Mouse (Mus musculus) WW6 (cell line): Measurements from ENCODE around the gene Lrrn1.

Experiments used
- DNase-seq: peaks from one replicate; pipeline ENCODE4 v3.0.0-alpha.2; 2013; ENCODE audit warnings: low read depth, low spot score

Lrrn1 gene

DNA sequence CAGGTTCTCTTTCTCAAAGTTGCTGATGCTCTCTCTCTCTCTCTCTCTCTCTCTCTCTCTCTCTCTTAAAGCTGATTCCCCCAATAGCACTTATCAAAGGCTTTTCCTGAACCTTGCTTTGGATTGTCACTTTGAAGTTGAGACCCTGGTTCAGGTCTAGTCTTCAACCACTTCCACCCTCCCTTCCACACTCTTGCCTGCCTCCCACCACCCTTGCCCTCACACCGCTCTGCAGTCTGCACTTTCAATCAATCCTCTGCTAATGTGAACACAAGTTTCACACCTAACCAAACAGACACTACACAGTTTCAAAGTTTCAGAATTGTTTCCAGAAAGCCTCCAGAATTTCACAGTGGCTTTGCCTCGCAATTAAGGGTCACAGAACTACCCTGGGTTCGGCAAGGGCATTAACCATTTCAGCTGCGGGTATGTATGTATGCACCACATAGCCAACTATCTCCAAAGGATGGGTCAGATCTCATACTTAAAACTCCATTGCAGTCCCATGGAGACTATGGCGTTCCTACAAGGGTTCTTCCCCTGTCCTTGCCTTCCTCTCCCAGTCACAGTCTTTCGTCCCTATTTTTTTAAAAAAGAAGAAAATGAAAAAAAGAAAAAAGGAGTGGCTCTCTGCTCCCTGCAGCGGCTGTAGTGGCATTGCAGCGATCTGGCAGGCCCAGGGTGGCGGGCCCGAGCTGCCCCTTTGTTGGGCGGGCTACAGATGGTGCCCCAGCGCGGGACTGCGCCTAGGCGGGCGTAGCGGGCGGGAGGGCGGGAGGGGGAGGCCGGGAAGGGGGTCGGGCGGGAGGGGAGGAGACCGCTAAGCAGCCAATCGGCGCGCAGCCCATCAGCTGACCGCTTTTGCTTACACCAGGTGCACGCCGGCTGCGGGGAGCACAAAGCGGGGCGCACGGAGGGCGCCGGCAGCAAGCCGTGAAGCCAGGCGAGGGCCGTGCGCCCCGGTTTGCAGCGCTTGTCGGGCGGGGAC lies at the start of gene Lrrn1:
Gene Lrrn1, plus strand, starts transcription at position 892 of the 988 bp plus-strand sequence.
- no peak for DNase-seq

DNA sequence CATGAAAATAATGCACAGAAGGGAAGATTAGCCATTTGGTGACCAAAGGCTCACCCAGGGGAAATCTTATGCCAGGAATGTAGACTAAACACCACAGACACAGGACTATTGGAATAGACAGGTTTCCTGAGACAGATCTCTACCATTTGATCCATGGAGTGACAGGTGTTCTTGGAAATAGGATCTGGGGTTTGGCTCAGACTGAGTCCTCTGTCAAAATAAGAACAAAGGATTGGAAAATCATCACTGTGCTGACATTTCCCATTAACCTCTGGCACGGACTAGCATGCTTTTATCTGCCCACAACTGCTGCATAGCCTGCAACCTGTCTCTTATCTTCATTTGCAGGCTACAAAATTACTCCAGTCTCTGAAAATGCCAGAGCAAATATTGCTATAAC lies 35.1 kb upstream of the Lrrn1 start:
- DNase-seq, result no peak

DNA sequence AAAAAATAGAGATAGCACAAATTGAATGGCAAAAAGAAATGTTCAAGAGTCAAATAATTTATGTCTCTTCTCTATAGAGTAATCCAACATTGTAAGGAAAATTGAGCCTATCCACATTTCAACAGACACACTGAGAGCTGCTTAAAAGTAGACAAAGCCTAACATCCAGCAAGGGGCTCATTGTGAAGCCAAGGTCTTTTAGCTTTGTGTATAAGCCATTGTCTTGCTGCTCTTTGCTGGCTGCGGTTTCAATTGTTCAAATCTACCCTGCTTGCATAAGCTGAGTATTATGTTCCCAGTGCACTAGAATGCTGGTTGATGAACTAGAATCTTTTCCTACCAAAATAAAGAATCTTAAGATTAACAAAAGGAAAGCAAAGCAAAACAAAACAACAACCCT lies 33.7 kb upstream of the Lrrn1 start:
- no peak for DNase-seq

DNA sequence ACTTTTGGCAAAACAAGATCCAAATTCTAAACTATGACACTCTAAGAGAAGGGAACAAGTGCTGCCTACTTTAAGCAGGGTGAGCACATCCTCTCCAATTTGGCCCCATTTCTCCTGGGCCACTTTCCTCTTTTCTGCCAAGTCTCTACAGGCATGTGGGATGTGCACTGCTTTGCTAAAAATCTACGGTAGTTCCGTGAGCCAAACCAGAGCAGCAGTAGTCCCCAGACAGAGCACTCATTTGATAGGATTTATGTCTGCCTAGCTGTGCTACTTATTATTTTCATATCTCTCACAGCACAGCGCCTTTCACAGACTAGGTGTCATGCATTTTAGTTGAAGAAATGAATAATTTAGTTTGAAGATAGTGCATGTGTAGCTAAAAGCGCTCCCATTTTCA lies 15.9 kb upstream of the Lrrn1 start:
- DNase-seq, result no peak

DNA sequence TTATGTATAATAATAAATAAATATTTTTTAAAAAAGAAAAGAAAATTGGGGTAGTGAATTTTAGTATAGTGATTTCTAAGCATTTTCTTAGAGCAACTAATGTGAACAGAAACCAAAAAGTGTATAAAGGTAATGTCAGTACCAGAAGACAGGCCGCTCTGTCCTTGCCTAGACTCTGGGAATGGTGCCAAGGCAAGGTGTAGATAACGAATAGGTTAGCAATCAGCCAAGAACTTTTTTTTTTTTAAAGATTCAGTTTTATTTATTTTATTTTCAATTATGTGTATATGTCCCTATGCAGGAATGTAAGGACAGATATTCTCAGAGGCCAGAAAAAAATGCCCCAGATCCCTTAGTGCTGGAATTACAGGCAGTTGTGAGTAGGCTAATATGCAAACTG lies 5.6 kb upstream of the Lrrn1 start:
- DNase-seq, result no peak

DNA sequence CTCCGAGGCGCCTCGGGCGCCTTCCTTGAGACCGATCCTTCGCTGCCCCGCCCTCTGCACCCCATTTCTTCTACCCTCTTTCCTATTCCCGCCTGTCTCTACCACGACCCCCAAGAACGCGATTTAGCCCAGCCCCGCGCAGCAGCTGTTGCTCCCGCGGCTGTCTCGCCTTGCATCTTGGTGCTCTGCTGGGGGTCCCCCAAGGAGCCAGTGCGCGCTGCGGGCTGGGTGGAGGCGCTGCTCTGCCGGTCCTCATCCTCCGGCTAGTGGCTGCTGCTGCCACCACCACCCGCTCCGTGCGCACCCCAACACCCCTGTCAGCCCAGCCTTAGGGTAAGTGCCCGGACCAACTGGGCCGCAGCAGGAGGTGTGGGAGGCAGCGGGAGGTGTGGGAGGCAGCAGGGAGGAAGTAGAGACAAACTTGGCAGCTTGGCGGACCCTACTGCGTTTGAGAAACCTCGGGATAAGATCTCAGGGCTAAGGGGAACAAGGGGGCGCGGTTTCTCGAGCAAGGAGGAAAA lies 403 bp downstream of the Lrrn1 start:
- peak; percentile 22 for DNase-seq

DNA sequence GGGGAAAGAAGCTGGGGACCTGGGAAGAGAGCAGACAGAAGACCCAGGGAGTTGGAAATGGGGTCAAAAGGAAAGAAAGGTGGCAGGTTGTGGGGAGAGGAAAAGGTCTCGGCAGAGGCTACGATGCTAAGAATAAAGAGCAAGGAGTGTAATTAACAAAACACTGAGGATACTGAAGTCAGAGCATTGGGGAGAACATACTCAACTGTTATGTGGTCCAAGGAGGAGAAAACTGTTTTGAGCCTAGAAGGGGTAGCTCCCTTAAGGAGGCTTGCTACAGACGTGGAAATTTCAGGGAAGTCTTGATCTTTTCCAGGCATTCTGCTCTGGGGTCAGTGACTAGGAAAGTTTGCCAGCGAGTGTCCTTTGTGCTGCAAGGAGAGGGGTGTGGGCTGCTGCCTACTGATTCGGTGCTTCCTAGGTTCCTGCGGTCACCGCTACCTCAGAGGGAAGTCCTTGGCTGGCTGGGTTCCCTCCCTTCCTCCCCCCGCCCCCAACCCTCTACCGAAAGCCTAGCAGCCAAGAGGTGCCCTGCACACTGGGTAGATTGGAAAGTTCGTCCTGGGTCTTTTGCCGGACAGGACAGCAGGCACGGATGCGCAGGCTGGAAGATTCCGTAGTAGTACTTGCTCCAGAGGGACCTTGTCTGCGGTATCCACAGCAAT lies 1.2 kb downstream of the Lrrn1 start:
- no peak for DNase-seq

DNA sequence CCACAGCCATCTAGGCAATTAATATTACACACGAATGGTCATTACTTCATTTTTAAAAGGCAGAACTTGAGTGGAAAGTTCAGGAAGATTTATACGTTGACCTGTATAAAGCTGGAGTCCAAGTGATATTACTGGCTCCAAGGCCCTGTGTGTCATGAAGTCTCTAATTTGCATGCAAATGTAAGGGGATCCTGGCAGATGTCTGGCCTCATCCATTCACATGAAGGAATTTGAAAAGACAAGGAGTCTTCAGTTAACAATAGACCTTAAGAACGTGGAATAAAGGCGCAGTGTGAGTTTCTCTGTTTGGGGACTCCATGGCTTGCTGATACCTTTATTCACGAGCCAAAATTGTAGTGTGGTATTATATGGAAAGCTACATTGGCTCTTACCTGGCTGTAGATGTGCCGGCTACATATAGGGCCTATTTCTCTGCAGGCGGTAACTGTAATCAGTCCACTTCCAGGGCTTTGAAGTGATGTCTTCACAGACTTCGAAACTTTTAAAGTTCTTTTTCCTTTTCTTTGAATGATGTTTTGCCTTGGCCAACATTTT lies 2.0 kb downstream of the Lrrn1 start:
- DNase-seq, result no peak

DNA sequence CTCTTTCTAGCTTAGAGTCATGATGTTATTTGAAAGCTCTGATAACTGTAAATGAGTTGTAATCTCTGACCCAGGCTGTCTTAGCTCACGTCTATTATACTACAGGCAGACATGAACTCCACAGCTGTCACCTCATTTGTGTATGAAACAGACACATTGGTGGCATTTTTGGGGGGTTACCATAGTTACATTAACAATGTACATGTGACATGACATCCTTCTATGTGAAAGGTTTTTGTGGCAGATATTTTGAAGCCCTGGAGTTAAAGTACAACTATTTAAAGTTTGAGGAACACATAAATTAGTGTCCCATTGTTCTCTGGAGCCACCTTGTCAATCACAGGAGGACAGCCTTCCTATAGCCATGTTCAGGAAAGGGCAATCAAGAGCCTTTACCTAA lies 5.0 kb downstream of the Lrrn1 start:
- DNase-seq, result no peak

DNA sequence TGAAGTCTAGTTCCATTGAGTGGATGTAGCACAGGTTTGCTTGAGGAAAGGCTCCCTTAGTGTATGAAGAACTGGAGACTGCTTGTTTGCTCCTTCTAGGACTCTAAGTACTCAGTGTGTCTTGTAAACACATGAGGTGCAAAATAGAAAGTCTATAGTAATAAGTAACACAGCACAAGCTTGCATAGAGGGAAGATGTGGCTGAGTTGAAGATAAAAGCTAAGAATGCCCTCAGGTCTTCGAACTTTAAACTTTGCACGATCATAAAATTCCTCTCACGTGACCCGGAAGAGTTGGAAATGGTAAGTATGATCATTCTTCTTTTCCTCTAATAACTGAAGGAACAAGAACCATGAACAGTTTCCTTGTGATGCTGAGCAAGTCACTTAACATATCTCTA lies 7.1 kb downstream of the Lrrn1 start:
- no peak for DNase-seq

DNA sequence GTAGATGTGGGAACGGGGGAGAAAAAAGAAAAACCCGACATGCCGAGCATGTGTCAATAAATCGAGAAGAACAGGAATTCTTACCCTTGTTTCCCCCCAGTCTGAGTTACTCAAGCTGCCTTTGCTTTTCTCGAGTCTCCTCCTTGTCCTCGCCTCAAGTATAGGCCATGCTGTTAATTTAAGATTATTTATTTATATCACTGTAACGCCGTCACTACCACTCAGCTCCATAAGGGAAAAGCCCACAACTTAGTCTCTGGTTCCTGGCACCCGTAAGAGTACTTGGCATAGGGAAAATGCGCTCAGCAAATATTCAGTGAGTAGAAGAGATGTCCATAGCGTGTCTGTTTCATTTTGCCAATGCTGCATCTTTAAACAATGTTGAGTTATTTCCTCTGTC lies 11.7 kb downstream of the Lrrn1 start:
- no peak for DNase-seq

DNA sequence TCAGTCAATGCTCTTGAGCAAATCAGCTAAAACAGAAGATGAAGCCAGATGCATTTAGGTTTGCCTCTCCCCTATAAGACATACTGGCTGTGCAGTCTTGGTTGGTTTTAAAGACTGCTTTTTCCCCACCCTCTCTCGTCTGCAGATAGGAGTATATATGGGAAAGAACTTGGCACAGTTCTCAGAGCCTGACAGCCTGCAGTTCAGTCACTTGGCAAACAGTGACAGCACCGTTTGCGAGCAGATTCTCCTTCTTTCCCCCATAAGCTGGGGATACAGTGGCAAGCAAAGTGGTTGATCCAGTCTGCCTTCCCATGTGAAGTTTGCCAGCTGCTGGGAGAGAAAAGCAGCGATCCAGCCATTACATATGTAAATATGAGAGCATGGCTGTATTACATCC lies 12.3 kb downstream of the Lrrn1 start:
- DNase-seq, result no peak

DNA sequence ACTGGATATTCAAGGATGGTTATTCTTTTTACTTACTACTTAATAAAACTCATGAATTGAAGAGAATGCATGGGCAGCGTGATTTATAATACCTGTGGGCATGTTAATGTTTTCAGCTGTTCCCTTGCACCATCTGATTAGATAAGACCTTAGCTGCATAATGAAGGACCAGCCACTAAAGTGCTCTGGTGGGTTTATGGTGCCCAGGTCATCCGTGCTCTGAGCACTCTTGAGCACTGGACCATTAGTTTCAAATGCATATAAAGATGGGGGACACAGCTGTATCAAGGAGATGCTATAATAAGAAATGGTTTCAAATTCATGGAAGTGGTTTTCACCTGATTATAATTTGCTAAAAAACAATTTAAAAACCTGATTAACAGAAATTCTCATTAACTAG lies 16.7 kb downstream of the Lrrn1 start:
- DNase-seq, result no peak

DNA sequence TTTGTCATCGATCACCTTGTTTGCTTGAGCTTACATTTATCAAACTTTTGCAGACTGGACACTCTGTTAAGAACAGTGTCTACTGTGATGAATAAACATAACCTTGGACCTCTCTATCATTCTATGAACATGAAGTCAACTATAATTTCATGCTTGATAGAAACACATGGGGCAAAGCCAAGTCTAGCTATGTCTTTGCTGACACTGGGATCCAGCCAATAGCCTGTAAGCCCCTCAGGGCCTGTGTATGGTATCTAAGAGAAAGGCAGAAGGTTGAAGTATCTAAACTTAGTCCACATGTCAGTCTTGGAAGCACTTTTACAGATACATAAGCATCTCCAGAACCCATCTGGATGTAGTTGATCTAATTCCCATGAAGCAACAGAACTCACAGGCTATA lies 22.9 kb downstream of the Lrrn1 start:
- no peak for DNase-seq

DNA sequence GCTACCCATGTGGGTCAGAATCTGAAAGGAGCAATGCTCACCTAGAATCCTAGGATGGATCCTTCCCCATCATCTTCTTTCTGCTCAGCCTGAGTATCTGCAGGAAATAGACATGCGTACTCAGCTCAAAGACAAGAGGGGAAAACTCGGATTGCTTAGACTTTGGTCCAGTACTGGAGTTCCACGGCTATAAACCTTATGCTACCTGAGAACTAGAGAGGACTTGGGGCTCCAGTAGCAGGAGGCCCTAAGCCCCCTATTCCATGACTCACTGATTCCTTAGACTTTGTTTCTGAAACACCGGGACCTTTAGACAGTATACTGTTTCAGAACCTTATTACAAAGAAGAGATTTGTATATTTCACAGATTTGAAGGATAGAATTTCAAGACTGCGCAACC lies 25.8 kb downstream of the Lrrn1 start:
- DNase-seq, result no peak

DNA sequence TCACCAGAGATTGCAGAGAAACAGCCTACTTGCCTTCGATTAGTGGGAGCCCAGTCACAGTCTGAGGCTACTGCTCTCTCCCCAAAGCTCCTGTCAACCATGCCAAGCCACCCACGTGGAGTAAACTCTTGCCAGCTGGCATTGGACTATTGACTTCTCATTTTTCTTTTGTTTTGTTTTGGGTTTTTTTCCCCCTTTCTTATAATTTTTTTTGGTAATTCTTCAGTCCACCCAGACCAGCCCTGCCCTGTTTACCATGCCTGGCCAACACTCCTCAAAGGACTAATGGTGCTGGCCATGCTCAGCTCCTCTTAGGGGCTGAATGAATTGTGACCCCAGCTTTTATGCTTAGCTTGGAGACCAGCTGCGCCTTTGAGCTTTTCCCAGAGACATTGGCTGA lies 27.4 kb downstream of the Lrrn1 start:
- DNase-seq, result no peak

DNA sequence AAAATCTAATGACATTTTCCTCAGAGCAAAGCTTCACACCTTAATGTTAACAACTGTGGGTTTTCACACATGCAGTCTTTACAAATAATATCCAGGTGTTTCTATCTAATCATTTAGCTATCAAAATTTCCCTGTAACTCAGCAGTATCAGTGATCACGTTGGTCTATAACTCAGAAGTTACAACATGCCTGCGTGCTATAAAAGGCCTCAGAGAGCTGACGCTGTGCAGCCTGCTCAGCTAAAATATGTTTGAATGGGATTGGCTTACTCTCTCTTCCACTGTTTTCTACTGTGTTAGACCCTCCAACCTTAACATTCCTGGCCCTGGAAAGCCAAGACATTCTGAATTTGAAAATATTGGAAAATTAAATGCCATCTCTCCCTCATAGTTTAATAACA lies 28.2 kb downstream of the Lrrn1 start:
- no peak for DNase-seq

DNA sequence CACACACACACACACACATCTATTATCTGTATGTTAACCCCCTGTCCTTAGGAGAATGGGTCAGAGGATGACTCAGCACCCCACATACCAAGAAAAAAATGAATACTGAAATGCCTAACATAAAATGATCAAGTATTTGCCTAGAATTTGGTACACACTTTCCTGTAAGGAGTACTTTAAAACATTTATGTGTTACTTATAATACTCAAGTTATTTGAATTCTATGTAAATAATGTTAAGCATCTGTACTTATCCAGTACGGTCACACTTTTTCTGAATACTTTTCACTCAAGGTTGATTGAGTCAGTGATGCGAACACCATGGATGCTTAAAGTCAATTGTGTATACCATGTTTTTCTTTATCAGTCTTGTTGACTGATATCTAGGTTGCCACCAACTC lies 32.7 kb downstream of the Lrrn1 start:
- no peak for DNase-seq

DNA sequence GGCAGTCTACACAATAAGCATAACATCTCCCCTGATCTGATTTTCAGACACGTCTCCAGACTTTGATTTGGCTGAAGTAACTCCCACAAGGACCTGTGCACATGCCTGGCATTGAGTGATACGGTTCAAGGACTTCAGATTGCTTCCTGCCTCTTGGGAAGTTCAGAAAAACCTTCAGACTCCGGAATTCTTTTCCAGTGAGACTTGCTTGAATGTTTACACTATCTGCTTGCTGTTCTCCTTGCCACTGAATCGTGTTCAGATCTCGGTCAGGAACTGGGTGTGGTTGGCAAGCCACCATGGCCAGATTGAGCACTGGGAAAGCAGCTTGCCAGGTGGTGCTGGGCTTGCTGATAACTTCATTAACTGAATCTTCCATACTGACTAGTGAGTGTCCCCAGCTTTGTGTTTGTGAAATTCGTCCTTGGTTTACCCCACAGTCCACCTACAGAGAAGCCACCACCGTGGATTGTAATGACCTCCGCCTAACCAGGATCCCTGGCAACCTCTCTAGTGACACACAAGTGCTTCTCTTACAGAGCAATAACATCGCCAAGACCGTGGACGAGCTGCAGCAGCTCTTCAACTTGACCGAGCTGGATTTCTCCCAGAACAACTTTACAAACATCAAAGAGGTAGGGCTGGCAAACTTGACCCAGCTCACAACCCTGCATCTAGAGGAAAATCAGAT lies 37.5 kb downstream of the Lrrn1 start:
- DNase-seq, result no peak

DNA sequence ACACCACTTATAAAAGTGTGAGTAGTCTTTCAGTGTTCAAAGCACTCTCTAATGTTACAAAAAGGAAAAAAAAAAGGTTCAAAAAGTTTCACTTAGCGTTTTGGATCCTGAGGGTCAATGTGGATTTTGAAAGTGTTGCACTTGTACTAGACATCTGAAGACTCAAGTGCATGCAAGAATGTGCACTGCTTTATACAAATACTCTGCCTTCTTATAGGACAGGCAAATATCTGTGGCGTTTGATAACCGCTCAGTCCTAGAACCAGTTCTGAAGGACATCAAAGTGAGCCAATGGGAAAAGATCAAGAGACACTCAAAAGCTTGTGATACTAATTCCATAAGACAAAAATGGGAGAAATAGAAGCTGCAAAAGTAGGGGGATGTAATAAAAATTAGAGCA lies 45.0 kb downstream of the Lrrn1 start:
- DNase-seq, result no peak

DNA sequence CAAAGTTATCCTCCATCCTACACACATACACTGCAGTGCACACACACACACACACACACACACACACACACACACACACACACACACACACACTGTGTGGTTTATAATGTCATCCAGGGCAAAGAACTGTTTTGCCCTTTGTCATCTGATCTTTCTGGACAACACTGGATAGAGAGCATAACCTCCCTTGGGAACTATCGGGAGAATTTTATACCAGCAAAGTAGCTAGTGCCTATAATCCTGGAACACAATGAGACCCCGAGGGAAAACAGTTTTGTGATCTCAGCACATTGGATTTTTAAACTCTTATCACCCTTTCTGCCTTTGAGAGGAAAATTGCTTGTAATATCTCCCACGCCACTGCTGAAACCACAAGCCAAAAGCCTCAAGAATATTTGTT lies 45.8 kb downstream of the Lrrn1 start:
- DNase-seq, result no peak

DNA sequence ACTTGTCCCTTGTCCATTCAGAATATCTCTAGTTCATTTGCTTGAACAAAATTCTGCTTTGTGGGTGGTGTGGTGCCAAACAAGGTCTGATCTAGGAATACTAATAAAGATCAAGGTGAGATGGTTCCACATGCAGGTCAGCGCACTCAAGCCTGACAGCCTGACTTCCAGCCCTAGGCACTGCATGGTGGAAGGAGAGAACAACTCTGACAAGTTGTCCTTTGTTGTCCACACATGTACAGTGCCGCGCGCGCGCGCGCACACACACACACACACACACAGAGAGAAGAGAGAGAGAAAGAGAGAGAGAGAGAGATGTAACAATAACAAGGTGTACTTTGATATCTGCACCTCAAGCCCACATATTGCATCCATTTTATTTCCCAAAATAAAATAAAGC lies 47.7 kb downstream of the Lrrn1 start:
- no peak for DNase-seq
